Mouse (Mus musculus) ES-Bruce4 (cell line): ENCODE measurements around the gene Amph. TPM values are rescaled to one million over a fixed set of nuclear protein-coding genes. Genes with fewer than 3 reads are reported as not detected.

Source experiments
- H3K27ac ChIP-seq: 2 replicates; pipeline ENCODE4 v1.5.1; 2012; ENCODE audit warnings: low read length, inconsistent platforms; ENCODE audit not compliant: insufficient read depth
- H3K27me3 ChIP-seq: 2 replicates; pipeline ENCODE4 v1.6.1; 2012; ENCODE audit warnings: mild to moderate bottlenecking, low read length, inconsistent platforms; ENCODE audit not compliant: control insufficient read depth, poor library complexity, insufficient read depth, severe bottlenecking
- H3K36me3 ChIP-seq: 2 replicates; pipeline ENCODE4 v1.6.1; 2012; ENCODE audit warnings: inconsistent platforms, mild to moderate bottlenecking, low read length, moderate library complexity; ENCODE audit not compliant: control insufficient read depth, poor library complexity, insufficient read depth, severe bottlenecking
- H3K4me1 ChIP-seq: one replicate; pipeline ENCODE4 v1.8.1; 2011; ENCODE audit warnings: low read length; ENCODE audit not compliant: control insufficient read depth, insufficient read depth
- H3K4me3 ChIP-seq: 2 replicates; pipeline ENCODE4 v1.5.1; 2011; ENCODE audit warnings: low read depth, mild to moderate bottlenecking, low read length
- H3K9ac ChIP-seq: 2 replicates; pipeline ENCODE4 v1.6.1; 2012; ENCODE audit warnings: low read depth, mild to moderate bottlenecking, inconsistent platforms; ENCODE audit not compliant: poor library complexity, severe bottlenecking
- H3K9me3 ChIP-seq: replicated peaks from 2 replicates; pipeline ENCODE4 v1.6.1; 2012; ENCODE audit warnings: mild to moderate bottlenecking, low read length, inconsistent platforms; ENCODE audit not compliant: control insufficient read depth, poor library complexity, insufficient read depth, severe bottlenecking
- CTCF ChIP-seq: IDR thresholded peaks from one replicate; pipeline ENCODE4 v1.8.1; 2011; ENCODE audit warnings: low read depth, low read length
- EP300 ChIP-seq: IDR thresholded peaks from 2 replicates; pipeline ENCODE4 v1.6.1; 2011; ENCODE audit warnings: low read depth, low read length; ENCODE audit not compliant: insufficient read depth
- POLR2A ChIP-seq: IDR thresholded peaks from one replicate; pipeline ENCODE4 v1.8.1; 2011; ENCODE audit warnings: low read length; ENCODE audit not compliant: insufficient read depth
- polyA plus RNA-seq: library from polyadenylated mRNA; stranded (reverse); fragments of >200 nt; gene quantifications from 2 replicates; pipeline ENCODE4 v1.2.4, GENCODE M21; 2011; ENCODE audit warnings: low read depth; ENCODE audit not compliant: missing spikeins, insufficient read depth, insufficient read length

Gene Amph
- polyA plus RNA-seq, 1 experiment, result 13.6 TPM

GRCm38 (mm10) chr13:19027766-19028350 lies 79.9 kb downstream of the Amph start:
- Histone ChIP-seq H3K27ac (no peak overlapping the region), H3K27me3 (no peaks in the 10 kb centered on the region), H3K4me1 (no peaks in the 10 kb centered on the region), H3K4me3 (no peak overlapping the region), H3K36me3 (no peaks in the 10 kb centered on the region), H3K9ac (no peak overlapping the region), H3K9me3 (no peaks in the 10 kb centered on the region; the same call in 1 of the 2 replicates)
- TF ChIP-seq EP300 (no peak), CTCF (no peak), POLR2A (no peak)

- H3K36me3 ChIP-seq, result no peaks in the 10 kb centered on the region
- H3K9ac ChIP-seq, result no peak overlapping the region
- no peak overlapping the region for H3K4me3 ChIP-seq
- H3K27ac ChIP-seq, result no peak overlapping the region
- no peaks in the 10 kb centered on the region for H3K4me1 ChIP-seq
- H3K9me3 ChIP-seq, result no peaks in the 10 kb centered on the region; the same call in 1 of the 2 replicates
- no peak for TF ChIP-seq EP300
- no peak for TF ChIP-seq CTCF
- no peak for TF ChIP-seq POLR2A
- no peaks in the 10 kb centered on the region for H3K27me3 ChIP-seq
Observed at GRCm38 (mm10) chr13:19031916-19032688, 84.1 kb downstream of the Amph start.

GRCm38 (mm10) chr13:19052090-19052489 lies 104.1 kb downstream of the Amph start:
- no peak overlapping the region for H3K4me3 ChIP-seq
- H3K27ac ChIP-seq, result no peak overlapping the region
- H3K36me3 ChIP-seq, result no peaks in the 10 kb centered on the region
- TF ChIP-seq POLR2A (no peak), EP300 (no peak), CTCF (no peak)
- no peaks in the 10 kb centered on the region for H3K27me3 ChIP-seq
- H3K4me1 ChIP-seq, result no peaks in the 10 kb centered on the region
- no peak overlapping the region for H3K9ac ChIP-seq
- no peaks in the 10 kb centered on the region for H3K9me3 ChIP-seq

GRCm38 (mm10) chr13:19054504-19054903 lies 106.5 kb downstream of the Amph start:
- H3K27ac ChIP-seq, result no peak overlapping the region
- H3K9me3 ChIP-seq, result no peaks in the 10 kb centered on the region
- H3K9ac ChIP-seq, result no peak overlapping the region
- no peaks in the 10 kb centered on the region for H3K36me3 ChIP-seq
- H3K27me3 ChIP-seq, result no peaks in the 10 kb centered on the region
- H3K4me1 ChIP-seq, result no peaks in the 10 kb centered on the region
- no peak for TF ChIP-seq POLR2A
- TF ChIP-seq CTCF, result no peak
- no peak for TF ChIP-seq EP300
- H3K4me3 ChIP-seq, result no peak overlapping the region

- Histone ChIP-seq H3K4me3 (no peak overlapping the region), H3K4me1 (no peaks in the 10 kb centered on the region), H3K36me3 (no peaks in the 10 kb centered on the region), H3K27ac (no peak overlapping the region), H3K9me3 (no peaks in the 10 kb centered on the region), H3K27me3 (no peaks in the 10 kb centered on the region), H3K9ac (no peak overlapping the region)
- TF ChIP-seq CTCF (no peak), EP300 (no peak)
Observed at GRCm38 (mm10) chr13:19072261-19072660, 124.3 kb downstream of the Amph start.

GRCm38 (mm10) chr13:19077427-19077826 lies 129.4 kb downstream of the Amph start:
- no peak overlapping the region for H3K9ac ChIP-seq
- H3K4me3 ChIP-seq, result no peak overlapping the region
- no peaks in the 10 kb centered on the region for H3K27me3 ChIP-seq
- TF ChIP-seq EP300 (no peak), CTCF (no peak), POLR2A (no peak)
- no peak overlapping the region for H3K27ac ChIP-seq
- H3K36me3 ChIP-seq, result no peaks in the 10 kb centered on the region
- no peaks in the 10 kb centered on the region for H3K9me3 ChIP-seq
- no peaks in the 10 kb centered on the region for H3K4me1 ChIP-seq
